Comparison of ENCODE assay signal across 17 mouse cellular contexts in genomic region chr2:158004620-158005019, GRCm38 (mm10). TPM values are rescaled to one million over a fixed set of nuclear protein-coding genes. Genes with fewer than 3 reads are reported as not detected.
DNase-seq lines count a peak whose midpoint lies in the region; ATAC-seq lines count a peak whose summit lies in the region.
"Had no signal": no experiment of that assay in that cellular context is flagged by ENCODE, and none has a peak within 500 bp of the region (broad histone marks: within the 10 kb centered on the region; RNA-seq: fewer than 3 reads in every experiment).

No protein-coding gene starts in this region.

- H3K27ac ChIP-seq in heart, embryonic 12.5 days (ENCODE audit: poor library complexity, severe bottlenecking): 0 out of 2 replicates have a peak overlapping the region, but pooled peaks have one; percentile 24
- H3K27ac ChIP-seq in intestine, embryonic 15.5 days: peak overlapping the region; percentile 65; the same call in 1 of the 2 replicates
- no peak overlapping the region for H3K27ac ChIP-seq in liver, embryonic 16.5 days (ENCODE audit: low read length)
- no peak overlapping the region for H3K27ac ChIP-seq in hindbrain, embryonic 11.5 days (ENCODE audit: low read depth, low read length)
- H3K27ac ChIP-seq: hindbrain, embryonic 12.5 days; kidney, postnatal 0 days; limb, embryonic 13.5 days; midbrain, embryonic 12.5 days; neural tube, embryonic 13.5 days had no signal

- DNase-seq in heart, postnatal 25 days (ENCODE audit: low spot score): no peak
- peak; percentile 67 for DNase-seq in lung, postnatal 25 days (ENCODE audit: low spot score)
- no peak for DNase-seq in hindbrain, embryonic 11.5 days (ENCODE audit: low spot score)
- DNase-seq in Muller cell, postnatal 12 days (ENCODE audit: inconsistent ontology term): no peak
- DNase-seq: adrenal gland, adult 2 months; cerebellum, postnatal 10 days; gastrocnemius, postnatal 25 days had no signal

- no peak overlapping the region for H3K4me3 ChIP-seq in heart, embryonic 12.5 days
- no peak overlapping the region for H3K4me3 ChIP-seq in intestine, embryonic 15.5 days (replicated peaks)
- no peak overlapping the region for H3K4me3 ChIP-seq in liver, embryonic 16.5 days (ENCODE audit: low read depth, low read length)
- no peak overlapping the region for H3K4me3 ChIP-seq in hindbrain, embryonic 11.5 days (ENCODE audit: low read depth, low read length)
- H3K4me3 ChIP-seq: hindbrain, embryonic 12.5 days; limb, embryonic 13.5 days; midbrain, embryonic 12.5 days; neural tube, embryonic 13.5 days had no signal

- intact Hi-C loops in heart, postnatal 25 days (cut with DNase I): no loop called here

- 40% methylated on average over 6 of the region's 6 CpGs for WGBS in heart, embryonic 12.5 days
- 40% methylated on average over 6 of the region's 6 CpGs for WGBS in intestine, embryonic 15.5 days
- WGBS in liver, embryonic 16.5 days (ENCODE audit: insufficient replicate concordance): 56% methylated on average over 6 of the region's 6 CpGs
- WGBS in hindbrain, embryonic 11.5 days: 92% methylated on average over 6 of the region's 6 CpGs

- H3K9ac ChIP-seq in heart, embryonic 12.5 days: no peak overlapping the region
- H3K9ac ChIP-seq in intestine, embryonic 15.5 days: no peak overlapping the region
- H3K9ac ChIP-seq in liver, embryonic 16.5 days (ENCODE audit: low read depth, low read length): no peak overlapping the region
- H3K9ac ChIP-seq in hindbrain, embryonic 11.5 days (ENCODE audit: low read depth, low read length): no peak overlapping the region
- H3K9ac ChIP-seq: hindbrain, embryonic 12.5 days; limb, embryonic 13.5 days; midbrain, embryonic 12.5 days; neural tube, embryonic 13.5 days had no signal

- ATAC-seq in heart, embryonic 12.5 days (ENCODE audit: insufficient number of reproducible peaks, low FRiP score): 0 out of 2 replicates have a peak, but pooled peaks have one; percentile 51
- ATAC-seq in intestine, embryonic 15.5 days: no peak
- ATAC-seq in liver, embryonic 16.5 days (ENCODE audit: low read depth): peak; percentile 30; the same call in 1 of the 2 replicates
- ATAC-seq in hindbrain, embryonic 11.5 days (ENCODE audit: low FRiP score): no peak
- ATAC-seq in megakaryocyte-erythroid progenitor cell, adult 5-6 weeks (replicated peaks; ENCODE audit: low FRiP score, low TSS enrichment, poor library complexity, severe bottlenecking): no peak
- ATAC-seq: inflammation-experienced regulatory T-cells, adult 6 months had no signal

- peaks cover 20% of the 10 kb centered on the region for H3K4me1 ChIP-seq in heart, embryonic 12.5 days (replicated peaks)
- no peaks in the 10 kb centered on the region; the same call in 1 of the 2 replicates for H3K4me1 ChIP-seq in intestine, embryonic 15.5 days (replicated peaks)
- no peaks in the 10 kb centered on the region; the same call in 1 of the 2 replicates for H3K4me1 ChIP-seq in liver, embryonic 16.5 days (ENCODE audit: control insufficient read depth, low read depth, low read length)
- no peaks in the 10 kb centered on the region for H3K4me1 ChIP-seq in hindbrain, embryonic 11.5 days (replicated peaks; ENCODE audit: control insufficient read depth, insufficient read depth, low read length)
- H3K4me1 ChIP-seq: hindbrain, embryonic 12.5 days; limb, embryonic 13.5 days; midbrain, embryonic 12.5 days; neural tube, embryonic 13.5 days had no signal

- no peaks in the 10 kb centered on the region for H3K27me3 ChIP-seq in heart, embryonic 12.5 days (replicated peaks)
- no peaks in the 10 kb centered on the region for H3K27me3 ChIP-seq in intestine, embryonic 15.5 days (replicated peaks)
- H3K27me3 ChIP-seq in liver, embryonic 16.5 days (ENCODE audit: control insufficient read depth, insufficient read depth, low read depth, low read length): no peaks in the 10 kb centered on the region
- no peaks in the 10 kb centered on the region for H3K27me3 ChIP-seq in hindbrain, embryonic 11.5 days (ENCODE audit: control insufficient read depth, insufficient read depth, low read length)
- H3K27me3 ChIP-seq: hindbrain, embryonic 12.5 days; limb, embryonic 13.5 days; midbrain, embryonic 12.5 days; neural tube, embryonic 13.5 days had no signal

- H3K4me2 ChIP-seq in heart, embryonic 12.5 days: no peak overlapping the region
- H3K4me2 ChIP-seq in intestine, embryonic 15.5 days (replicated peaks): no peak overlapping the region
- no peak overlapping the region for H3K4me2 ChIP-seq in liver, embryonic 16.5 days (ENCODE audit: low read depth, low read length)
- H3K4me2 ChIP-seq in hindbrain, embryonic 11.5 days (replicated peaks; ENCODE audit: low read depth, low read length): no peak overlapping the region
- H3K4me2 ChIP-seq: hindbrain, embryonic 12.5 days; limb, embryonic 13.5 days; midbrain, embryonic 12.5 days; neural tube, embryonic 13.5 days had no signal

- peaks cover 47% of the 10 kb centered on the region for H3K36me3 ChIP-seq in heart, embryonic 12.5 days
- H3K36me3 ChIP-seq in intestine, embryonic 15.5 days: 0 out of 2 replicates have a peak, but pooled peaks cover 4% of the 10 kb centered on the region
- H3K36me3 ChIP-seq in liver, embryonic 16.5 days (ENCODE audit: control insufficient read depth, insufficient read depth): peaks cover 8% of the 10 kb centered on the region; the same call in 1 of the 2 replicates
- peaks cover 2% of the 10 kb centered on the region; the same call in 1 of the 2 replicates for H3K36me3 ChIP-seq in hindbrain, embryonic 11.5 days (ENCODE audit: control insufficient read depth, insufficient read depth, low read length)

- H3K9me3 ChIP-seq in heart, embryonic 12.5 days (replicated peaks): peaks cover 7% of the 10 kb centered on the region; the same call in 1 of the 2 replicates
- H3K9me3 ChIP-seq in intestine, embryonic 15.5 days: no peaks in the 10 kb centered on the region
- H3K9me3 ChIP-seq in liver, embryonic 16.5 days (replicated peaks; ENCODE audit: control insufficient read depth, low read length): no peaks in the 10 kb centered on the region
- no peaks in the 10 kb centered on the region for H3K9me3 ChIP-seq in hindbrain, embryonic 11.5 days (ENCODE audit: control insufficient read depth, low read length)
- H3K9me3 ChIP-seq: hindbrain, embryonic 12.5 days; limb, embryonic 13.5 days; midbrain, embryonic 12.5 days; neural tube, embryonic 13.5 days had no signal

RNA-seq across cellular contexts. Expression of gene Tti1, which starts 23.6 kb away (rescaled TPM):
- 28.1 and 30.3 TPM in 2 replicates for polyA plus RNA-seq in heart, embryonic 12.5 days (2016; fragmentation: Nextera tagmentation; extraction: Ambion mirVana)
- total RNA-seq in heart, postnatal 25 days (2021): 10 to 100 TPM; 22.1 to 25.2 TPM
- 20.8 and 21.3 TPM in 2 replicates for polyA plus RNA-seq in intestine, embryonic 15.5 days (2015; fragmentation: Nextera tagmentation; extraction: Ambion mirVana)
- polyA plus RNA-seq in liver, embryonic 16.5 days (2015; fragmentation: Nextera tagmentation; extraction: Ambion mirVana): 13.1 and 13.4 TPM in 2 replicates
- 21.9 and 22.7 TPM in 2 replicates for polyA plus RNA-seq in hindbrain, embryonic 11.5 days (2014; fragmentation: Nextera tagmentation; extraction: Ambion mirVana)
- total RNA-seq in megakaryocyte-erythroid progenitor cell, adult 5-6 weeks (2014; fragmentation: Nextera tagmentation): 22.0 and 28.8 TPM in 2 replicates
- total RNA-seq in megakaryocyte-erythroid progenitor cell, adult 5-6 weeks (2017): 24.7 and 27.7 TPM in 2 replicates

RNA-seq across cellular contexts. Expression of gene Rprd1b, which starts 23.7 kb away (rescaled TPM):
- polyA plus RNA-seq in heart, embryonic 12.5 days (2016; fragmentation: Nextera tagmentation; extraction: Ambion mirVana): 32.4 and 36.8 TPM in 2 replicates
- 10 to 100 TPM; 25.5 to 29.4 TPM for total RNA-seq in heart, postnatal 25 days (2021)
- polyA plus RNA-seq in intestine, embryonic 15.5 days (2015; fragmentation: Nextera tagmentation; extraction: Ambion mirVana): 40.3 and 40.7 TPM in 2 replicates
- 25.1 and 26.6 TPM in 2 replicates for polyA plus RNA-seq in liver, embryonic 16.5 days (2015; fragmentation: Nextera tagmentation; extraction: Ambion mirVana)
- 56.2 and 67.4 TPM in 2 replicates for polyA plus RNA-seq in hindbrain, embryonic 11.5 days (2014; fragmentation: Nextera tagmentation; extraction: Ambion mirVana)
- 41.1 and 48.7 TPM in 2 replicates for total RNA-seq in megakaryocyte-erythroid progenitor cell, adult 5-6 weeks (2014; fragmentation: Nextera tagmentation)
- total RNA-seq in megakaryocyte-erythroid progenitor cell, adult 5-6 weeks (2017): 21.6 and 27.9 TPM in 2 replicates

Comparison
In these comparisons a context has a peak if more than half of its experiments do, and no peak if none do; other contexts are left out.
1. ATAC-seq: peak in heart, embryonic 12.5 days (single experiment) and liver, embryonic 16.5 days (single experiment); none in intestine, embryonic 15.5 days (single experiment), hindbrain, embryonic 11.5 days (single experiment) and megakaryocyte-erythroid progenitor cell, adult 5-6 weeks (single experiment).
2. H3K27ac ChIP-seq: peak in heart, embryonic 12.5 days (single experiment) and intestine, embryonic 15.5 days (single experiment); none in liver, embryonic 16.5 days (single experiment) and hindbrain, embryonic 11.5 days (single experiment).